Mouse (Mus musculus) stomach, embryonic 16.5 days (tissue): ENCODE measurements around the gene Ddx1. TPM values are rescaled to one million over a fixed set of nuclear protein-coding genes. Genes with fewer than 3 reads are reported as not detected.

Experiments used
- ATAC-seq: fragments of 200-750 bp; cut with Nextera tagmentation; 2 replicates; pipeline ENCODE4 v1.8.0; 2017; ENCODE audit warnings: moderate number of reproducible peaks, moderate TSS enrichment; ENCODE audit not compliant: insufficient read depth, low FRiP score
- H3K27ac ChIP-seq: fragments of 300-500 bp; sonication (generic); 2 replicates; pipeline ENCODE4 v1.5.1; 2014; ENCODE audit warnings: low read length
- H3K27me3 ChIP-seq: fragments of 300-500 bp; sonication (generic); 2 replicates; pipeline ENCODE4 v1.6.1; 2014; ENCODE audit warnings: low read length, control low read depth, mixed read lengths; ENCODE audit not compliant: control insufficient read depth, insufficient read depth
- H3K36me3 ChIP-seq: fragments of 300-500 bp; sonication (generic); 2 replicates; pipeline ENCODE4 v1.6.1; 2014; ENCODE audit warnings: low read length; ENCODE audit not compliant: control insufficient read depth, insufficient read depth
- H3K4me1 ChIP-seq: fragments of 300-500 bp; sonication (generic); 2 replicates; pipeline ENCODE4 v1.6.1; 2014; ENCODE audit warnings: low read length, control low read depth, mixed read lengths; ENCODE audit not compliant: control insufficient read depth, insufficient read depth
- H3K4me2 ChIP-seq: fragments of 300-500 bp; sonication (generic); 2 replicates; pipeline ENCODE4 v1.6.1; 2014; ENCODE audit warnings: low read depth, low read length, mixed read lengths
- H3K4me3 ChIP-seq: fragments of 300-500 bp; sonication (generic); replicated peaks from 2 replicates; pipeline ENCODE4 v1.5.1; 2014; ENCODE audit warnings: mild to moderate bottlenecking, low read length
- H3K9ac ChIP-seq: fragments of 300-500 bp; sonication (generic); 2 replicates; pipeline ENCODE4 v1.6.1; 2014; ENCODE audit warnings: low read length
- H3K9me3 ChIP-seq: fragments of 300-500 bp; sonication (generic); replicated peaks from 2 replicates; pipeline ENCODE4 v1.6.1; 2016; ENCODE audit warnings: low read length, control low read depth; ENCODE audit not compliant: control insufficient read depth
- WGBS: fragments of 180-500 bp; shearing (Covaris S2); extraction: QIAGEN DNeasy Blood & Tissue Kit; methylation state at CpG from one replicate; pipeline ENCODE4 v1.1.7; 2014; 5-methylcytosine and 5-hydroxymethylcytosine counted together
- polyA plus RNA-seq: library from polyadenylated mRNA; unstranded; fragments of >200 nt; fragmentation: Nextera tagmentation; extraction: Ambion mirVana; gene quantifications from 2 replicates; pipeline ENCODE4 v1.2.1, GENCODE M21; 2015

The Ddx1 gene
- polyA plus RNA-seq, 1 experiment from 2014 or later = 134 TPM

DNA sequence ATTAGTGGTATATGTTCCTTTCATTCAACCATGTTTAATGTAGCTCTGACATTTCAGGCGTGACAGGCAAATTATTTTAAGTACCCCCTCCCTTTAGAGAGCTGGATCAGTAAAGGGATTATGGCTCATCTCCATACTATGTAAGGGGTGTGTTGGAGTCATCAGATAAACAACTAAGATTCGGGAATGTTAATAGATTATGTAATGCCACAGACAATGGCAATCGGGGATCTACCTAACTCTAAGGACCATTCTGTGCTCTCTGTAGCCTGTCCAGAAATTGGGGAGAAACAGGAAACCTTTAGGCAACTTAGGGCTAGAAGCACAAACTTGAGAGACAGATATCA is 533 bp upstream of the Ddx1 start:
- H3K27ac ChIP-seq = no peak overlapping the region
- WGBS = 84% methylated on average over 3 of the region's 3 CpGs
- no peak for ATAC-seq
- H3K4me2 ChIP-seq = peak overlapping the region; percentile 65
- H3K27me3 ChIP-seq = no peaks in the 10 kb centered on the region
- peak overlapping the region; percentile 98 for H3K4me3 ChIP-seq
- peaks cover 3% of the 10 kb centered on the region; the same call in 1 of the 2 replicates for H3K4me1 ChIP-seq
- H3K9me3 ChIP-seq = no peaks in the 10 kb centered on the region
- H3K9ac ChIP-seq = peak overlapping the region; percentile 96
- 0 out of 2 replicates have a peak, but pooled peaks cover under 1% of the 10 kb centered on the region for H3K36me3 ChIP-seq

DNA sequence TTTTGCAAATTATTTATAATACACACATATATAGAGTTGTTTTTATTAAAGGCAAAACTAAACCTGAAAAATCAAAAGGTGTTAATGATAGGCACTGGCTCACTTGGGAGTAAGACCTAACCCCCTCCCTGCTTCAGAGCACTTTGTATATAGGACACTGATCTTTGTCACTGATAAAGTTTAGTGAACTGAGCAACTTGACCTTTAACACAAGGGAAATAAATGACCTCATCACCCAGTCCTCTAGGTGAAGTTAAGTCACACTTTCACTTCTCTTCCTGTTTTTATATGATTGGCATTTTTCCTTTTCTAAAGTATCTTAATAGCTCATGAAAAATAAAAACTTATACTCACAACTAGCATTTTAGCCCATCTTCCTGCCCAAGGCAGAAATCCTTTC is 6.6 kb downstream of the Ddx1 start:
- no peak overlapping the region for H3K4me3 ChIP-seq
- no peaks in the 10 kb centered on the region for H3K27me3 ChIP-seq
- H3K9me3 ChIP-seq = no peaks in the 10 kb centered on the region
- H3K9ac ChIP-seq = no peak overlapping the region
- H3K36me3 ChIP-seq = peaks cover 27% of the 10 kb centered on the region
- H3K4me1 ChIP-seq = no peaks in the 10 kb centered on the region
- no peak for ATAC-seq
- no peak overlapping the region for H3K4me2 ChIP-seq
- no peak overlapping the region for H3K27ac ChIP-seq

DNA sequence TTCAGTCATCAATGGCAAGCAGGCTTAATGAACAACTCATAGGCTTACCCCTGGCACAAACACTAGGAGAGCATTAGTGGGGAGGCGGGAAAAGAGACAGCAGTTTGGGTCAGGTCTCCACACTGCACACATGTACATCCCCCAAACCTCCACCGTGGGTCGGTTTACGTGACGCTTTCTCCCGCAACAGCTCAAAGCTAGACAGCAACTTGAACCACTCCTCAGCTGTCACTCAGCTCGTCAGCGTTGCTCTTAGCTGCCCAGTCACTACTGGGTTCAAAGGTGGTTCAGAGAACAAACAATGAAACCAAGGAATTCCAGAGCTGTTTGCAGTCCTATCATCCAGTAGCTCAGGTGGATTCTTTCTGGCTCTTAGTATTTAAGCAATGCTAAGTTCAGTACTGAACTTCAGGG is 30.9 kb downstream of the Ddx1 start:
- no peaks in the 10 kb centered on the region for H3K9me3 ChIP-seq
- ATAC-seq = peak; percentile 70
- peak overlapping the region; percentile 76 for H3K27ac ChIP-seq
- H3K27me3 ChIP-seq = no peaks in the 10 kb centered on the region
- 61% methylated on average over 8 of the region's 8 CpGs for WGBS
- no peak overlapping the region for H3K9ac ChIP-seq
- H3K36me3 ChIP-seq = peaks cover 10% of the 10 kb centered on the region; the same call in 1 of the 2 replicates
- H3K4me2 ChIP-seq = peak overlapping the region; percentile 3; the same call in 1 of the 2 replicates
- H3K4me1 ChIP-seq = peaks cover 4% of the 10 kb centered on the region; the same call in 1 of the 2 replicates
- no peak overlapping the region for H3K4me3 ChIP-seq

DNA sequence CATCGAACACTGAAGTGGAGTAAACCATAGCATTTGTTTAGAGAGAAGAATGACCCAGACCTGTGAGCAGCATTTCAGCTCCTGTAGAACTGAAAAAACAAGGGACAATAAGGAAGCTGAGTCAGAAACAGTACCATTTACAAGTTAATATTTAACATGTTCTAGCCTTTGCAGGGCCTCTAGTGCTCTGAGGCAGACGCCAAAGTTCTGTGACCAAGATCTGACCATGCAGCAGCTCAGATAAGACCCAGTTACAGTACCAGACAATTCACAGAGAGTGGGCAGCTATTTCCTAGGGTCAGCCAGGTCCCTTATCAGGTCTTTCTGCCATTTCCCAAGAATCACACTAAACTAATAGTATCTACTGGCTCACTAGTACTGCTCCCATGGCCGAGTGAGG is 31.4 kb downstream of the Ddx1 start:
- WGBS = 58% methylated on average over 3 of the region's 3 CpGs
- peak overlapping the region; percentile 3; the same call in 1 of the 2 replicates for H3K4me2 ChIP-seq

DNA sequence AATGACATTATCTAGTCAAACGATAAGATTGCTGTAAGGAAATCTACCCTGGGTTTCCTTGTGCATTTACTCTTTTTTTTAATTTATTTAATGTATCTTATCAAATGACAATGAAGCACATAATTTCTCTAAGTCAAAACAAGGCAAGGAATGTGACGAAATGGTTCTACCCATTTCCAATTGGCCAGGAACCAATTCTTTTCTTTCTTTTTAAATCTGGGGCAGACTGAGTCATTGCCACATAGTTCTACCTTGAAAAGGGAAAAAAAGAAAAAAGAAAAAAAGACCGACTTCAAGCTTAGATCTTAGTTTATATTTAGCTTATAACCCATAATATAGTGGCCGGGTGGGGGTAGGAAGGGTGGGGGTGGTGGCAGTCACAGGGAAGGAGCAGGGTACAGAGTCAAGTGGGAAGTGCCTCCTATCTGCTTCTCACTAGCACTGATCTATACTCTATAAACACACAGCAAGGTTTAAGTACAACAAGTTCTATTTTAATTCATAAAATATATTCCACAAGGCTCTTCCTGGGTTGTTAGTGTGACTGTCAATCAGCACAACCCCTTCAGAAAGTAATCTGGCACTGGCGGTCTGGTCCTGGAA is 32.4 kb downstream of the Ddx1 start:
- Histone ChIP-seq H3K36me3 (peaks cover 8% of the 10 kb centered on the region; the same call in 1 of the 2 replicates), H3K4me3 (no peak overlapping the region), H3K4me2 (peak overlapping the region; percentile 21), H3K4me1 (peaks cover 12% of the 10 kb centered on the region; the same call in 1 of the 2 replicates), H3K9ac (no peak overlapping the region), H3K9me3 (no peaks in the 10 kb centered on the region), H3K27ac (peak overlapping the region; percentile 76), H3K27me3 (no peaks in the 10 kb centered on the region)
- no peak for ATAC-seq
- WGBS = 45% methylated on average over 5 of the region's 5 CpGs

More for the DNA sequence above, 31.4 kb downstream of the Ddx1 start:
- ATAC-seq = peak; percentile 74
- no peak overlapping the region for H3K4me3 ChIP-seq
- no peak overlapping the region for H3K9ac ChIP-seq
- peaks cover 4% of the 10 kb centered on the region; the same call in 1 of the 2 replicates for H3K4me1 ChIP-seq
- H3K9me3 ChIP-seq = no peaks in the 10 kb centered on the region
- peaks cover 8% of the 10 kb centered on the region; the same call in 1 of the 2 replicates for H3K36me3 ChIP-seq
- no peaks in the 10 kb centered on the region for H3K27me3 ChIP-seq
- peak overlapping the region; percentile 76 for H3K27ac ChIP-seq

DNA sequence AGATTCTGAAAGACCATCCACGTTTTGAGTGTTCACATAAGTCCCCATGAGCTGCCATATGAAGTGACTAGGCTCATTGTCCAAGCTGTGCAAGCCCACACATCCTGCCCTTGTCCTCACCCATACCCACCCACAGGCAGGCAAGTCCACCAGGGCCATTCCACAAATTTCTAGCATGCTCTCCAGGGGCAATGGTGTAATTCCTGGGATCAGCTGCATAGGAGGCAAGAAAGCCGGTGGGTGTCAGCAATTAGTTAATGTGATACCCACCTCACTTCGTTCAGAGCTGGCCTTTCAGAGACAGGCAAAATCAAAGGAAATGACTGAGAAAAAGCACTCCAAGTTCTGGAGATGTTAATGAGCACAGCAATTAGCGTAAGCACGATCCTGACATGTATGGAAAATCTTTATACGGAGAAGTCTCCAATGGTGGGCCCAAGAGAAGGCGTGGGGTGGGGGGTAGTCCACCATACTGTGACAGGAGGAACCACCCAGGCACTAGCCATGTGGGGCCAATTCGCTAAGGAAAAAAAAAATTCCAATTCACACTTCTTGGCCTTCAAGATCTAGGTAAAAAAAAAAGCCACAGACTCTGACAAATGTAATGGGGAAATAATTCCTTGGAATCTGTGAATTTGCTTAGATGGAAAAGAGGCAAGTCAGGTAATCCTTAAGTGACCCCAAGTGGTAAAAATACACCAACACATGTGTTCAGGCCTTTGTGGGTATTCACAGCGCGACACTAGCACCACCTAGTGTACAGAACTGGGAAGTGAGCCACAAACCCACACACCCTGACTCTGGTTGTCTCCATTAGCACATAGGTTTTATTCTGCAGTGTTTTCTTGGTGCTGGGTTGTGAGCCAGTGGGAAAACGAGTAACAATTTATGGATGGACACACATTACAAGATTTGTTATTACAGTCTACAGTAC is 34.4 kb downstream of the Ddx1 start:
- H3K36me3 ChIP-seq = 0 out of 2 replicates have a peak, but pooled peaks cover under 1% of the 10 kb centered on the region
- H3K27ac ChIP-seq = no peak overlapping the region
- no peak overlapping the region for H3K4me3 ChIP-seq
- 38% methylated on average over 11 of the region's 11 CpGs for WGBS
- no peaks in the 10 kb centered on the region for H3K27me3 ChIP-seq
- H3K9ac ChIP-seq = no peak overlapping the region
- no peak overlapping the region for H3K4me2 ChIP-seq
- H3K4me1 ChIP-seq = peaks cover 12% of the 10 kb centered on the region; the same call in 1 of the 2 replicates
- 0 out of 2 replicates have a peak, but pooled peaks cover 4% of the 10 kb centered on the region for H3K9me3 ChIP-seq
- ATAC-seq = peak; percentile 85; the same call in 1 of the 2 replicates

DNA sequence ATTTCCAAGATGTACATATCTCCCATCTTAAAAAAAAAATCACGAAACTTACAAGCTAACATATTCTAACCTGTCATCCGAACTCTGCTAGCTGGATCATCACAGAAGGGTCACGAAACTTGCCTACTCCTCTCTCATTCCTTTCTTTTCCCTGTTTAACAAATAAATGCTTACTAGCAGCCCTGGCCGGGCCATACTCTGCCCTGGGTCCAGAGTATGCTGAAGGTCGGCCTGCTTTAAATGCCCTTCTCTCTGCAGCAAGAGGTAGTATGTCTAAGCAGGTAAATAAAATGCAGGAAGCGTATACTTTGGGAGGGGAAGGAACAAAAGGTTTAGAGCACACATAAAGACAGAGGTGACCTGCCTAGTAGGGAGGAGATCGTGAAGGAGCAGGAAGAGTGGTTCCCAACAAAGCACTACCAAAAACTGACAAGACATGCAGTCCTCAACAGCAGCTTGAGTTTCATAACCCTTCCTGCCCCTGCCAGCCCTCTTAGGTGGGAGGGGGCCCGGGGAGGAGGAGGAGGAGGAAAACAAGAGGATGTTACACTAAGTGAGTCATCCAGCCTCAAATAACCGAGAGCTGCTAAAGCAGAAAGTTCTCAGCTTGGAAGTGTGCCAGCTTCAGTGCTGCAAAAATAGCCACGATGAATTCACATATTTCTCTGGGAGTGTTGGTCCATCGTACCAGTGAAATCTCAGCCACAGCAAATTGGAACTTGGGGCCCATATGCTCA is 37.1 kb downstream of the Ddx1 start:
- no peak overlapping the region for H3K27ac ChIP-seq
- H3K9ac ChIP-seq = no peak overlapping the region
- H3K4me2 ChIP-seq = no peak overlapping the region
- no peak overlapping the region for H3K4me3 ChIP-seq
- H3K36me3 ChIP-seq = no peaks in the 10 kb centered on the region
- no peaks in the 10 kb centered on the region for H3K27me3 ChIP-seq
- H3K4me1 ChIP-seq = peaks cover 9% of the 10 kb centered on the region; the same call in 1 of the 2 replicates
- WGBS = 52% methylated on average over 11 of the region's 11 CpGs
- ATAC-seq = no peak
- H3K9me3 ChIP-seq = 0 out of 2 replicates have a peak, but pooled peaks cover 4% of the 10 kb centered on the region

DNA sequence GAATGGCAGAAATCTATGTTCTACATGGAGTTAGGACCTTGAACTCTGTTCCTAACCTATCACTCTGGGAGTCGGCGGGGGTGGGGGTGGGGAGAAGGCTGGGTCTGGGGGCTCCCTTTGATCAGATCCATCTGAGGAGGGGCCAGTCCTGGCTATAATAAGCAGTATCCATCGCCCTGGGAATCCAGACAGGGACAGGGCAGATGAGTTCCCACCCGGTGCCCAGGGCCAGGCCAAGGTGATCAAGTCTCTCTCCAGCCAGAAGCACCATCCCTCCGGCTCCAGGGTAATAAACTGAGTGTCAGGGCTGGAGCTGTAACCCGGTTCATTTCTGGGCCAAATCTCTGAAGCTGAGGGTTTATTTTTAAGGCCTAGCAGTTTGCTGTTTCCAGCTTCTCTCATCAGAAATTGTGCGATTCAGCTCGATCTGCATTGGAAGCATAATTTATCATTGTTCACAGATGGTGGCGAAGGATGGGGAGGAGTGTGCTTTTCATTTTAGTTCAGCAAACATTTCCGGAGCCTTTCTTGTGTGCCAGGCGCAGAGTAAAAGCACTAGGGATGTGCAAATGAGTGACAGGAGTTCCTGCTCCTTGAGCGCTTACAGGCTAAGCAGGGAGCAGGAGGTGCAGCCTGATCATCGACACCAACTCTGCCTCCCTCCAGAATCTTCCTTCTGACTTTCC is 39.2 kb downstream of the Ddx1 start:
- H3K9ac ChIP-seq = no peak overlapping the region
- peaks cover 7% of the 10 kb centered on the region; the same call in 1 of the 2 replicates for H3K4me1 ChIP-seq
- H3K27me3 ChIP-seq = no peaks in the 10 kb centered on the region
- 62% methylated on average over 13 of the region's 13 CpGs for WGBS
- H3K36me3 ChIP-seq = no peaks in the 10 kb centered on the region
- no peak overlapping the region for H3K27ac ChIP-seq
- 0 out of 2 replicates have a peak, but pooled peaks cover 4% of the 10 kb centered on the region for H3K9me3 ChIP-seq
- no peak overlapping the region for H3K4me3 ChIP-seq
- no peak overlapping the region for H3K4me2 ChIP-seq
- no peak for ATAC-seq
